ENCODE assay signal across 33 mouse cellular contexts in the genomic region with DNA sequence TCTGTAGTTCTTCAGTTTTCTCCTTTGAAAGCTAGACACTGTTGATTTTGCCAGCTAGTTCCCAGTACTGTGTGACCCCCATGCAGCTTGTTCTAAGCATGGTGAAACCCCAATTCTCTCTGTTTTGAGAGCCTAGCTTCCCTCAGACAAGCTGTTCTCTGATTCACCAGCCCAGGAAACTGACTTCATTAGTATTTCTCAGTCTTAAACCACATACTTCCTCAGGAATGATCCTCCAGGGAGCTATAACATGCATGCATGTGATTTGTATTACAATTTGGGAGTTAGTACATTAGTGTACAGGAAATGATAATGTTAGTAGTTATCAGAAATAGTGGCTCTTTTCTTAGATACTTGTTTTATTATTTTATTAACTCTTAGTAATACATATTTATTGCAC. TPM values are rescaled to one million over a fixed set of nuclear protein-coding genes. Genes with fewer than 3 reads are reported as not detected.
DNase-seq lines count a peak whose midpoint lies in the region; ATAC-seq lines count a peak whose summit lies in the region.
"Had no signal": no experiment of that assay in that cellular context is flagged by ENCODE, and none has a peak within 500 bp of the region (broad histone marks: within the 10 kb centered on the region; RNA-seq: fewer than 3 reads in every experiment).

No protein-coding gene starts in this region.

- peak; percentile 89 for DNase-seq in 3T3-L1 (ENCODE audit: low read depth, low spot score)
- peak; percentile 22 for DNase-seq in Muller cell, postnatal 12 days (ENCODE audit: inconsistent ontology term)
- peak; percentile 29 for DNase-seq in fibroblast of lung, adult 2 months (ENCODE audit: low read depth)
- DNase-seq in forebrain, embryonic 11.5 days (ENCODE audit: low spot score): no peak
- DNase-seq in testis, postnatal 10 days (ENCODE audit: low spot score): no peak
- DNase-seq: adrenal gland, postnatal 36 days; cerebellum, adult 8-10 months; cerebellum, postnatal 25 days; gastrocnemius, postnatal 10 days; kidney, adult 9 months; kidney, postnatal 10 days; layer of hippocampus, adult 9-11 months; liver; lung, adult 2 months; lung, postnatal 10 days; midbrain, embryonic 14.5 days; right cerebral cortex, adult 18-20 months; spleen, adult 18-20 months; thymus, adult 2 months; thymus, postnatal 36 days had no signal

- H3K36me3 ChIP-seq in heart, embryonic 13.5 days: no peaks in the 10 kb centered on the region
- H3K36me3 ChIP-seq in heart, embryonic 11.5 days (ENCODE audit: control insufficient read depth, insufficient read depth, low read length): no peaks in the 10 kb centered on the region
- no peaks in the 10 kb centered on the region for H3K36me3 ChIP-seq in forebrain, embryonic 11.5 days (ENCODE audit: control insufficient read depth, insufficient read depth, low read length)
- H3K36me3 ChIP-seq: embryonic facial prominence, embryonic 10.5 days; embryonic facial prominence, embryonic 15.5 days; forebrain, embryonic 15.5 days had no signal

- H3K27me3 ChIP-seq in heart, embryonic 13.5 days (replicated peaks): no peaks in the 10 kb centered on the region
- no peaks in the 10 kb centered on the region for H3K27me3 ChIP-seq in heart, embryonic 11.5 days (ENCODE audit: control insufficient read depth, insufficient read depth, low read length)
- H3K27me3 ChIP-seq in forebrain, embryonic 11.5 days (ENCODE audit: control insufficient read depth, insufficient read depth, low read length): no peaks in the 10 kb centered on the region
- H3K27me3 ChIP-seq: embryonic facial prominence, embryonic 15.5 days; forebrain, embryonic 15.5 days had no signal

- H3K9me3 ChIP-seq in heart, embryonic 13.5 days: no peaks in the 10 kb centered on the region
- H3K9me3 ChIP-seq in heart, embryonic 11.5 days (replicated peaks; ENCODE audit: control insufficient read depth, low read length): no peaks in the 10 kb centered on the region
- H3K9me3 ChIP-seq in forebrain, embryonic 11.5 days (ENCODE audit: control insufficient read depth, low read length): no peaks in the 10 kb centered on the region
- H3K9me3 ChIP-seq: embryonic facial prominence, embryonic 10.5 days; embryonic facial prominence, embryonic 15.5 days; forebrain, embryonic 15.5 days had no signal

- ATAC-seq in heart, embryonic 13.5 days (ENCODE audit: extremely low read depth, insufficient number of reproducible peaks, low FRiP score, low TSS enrichment): no peak
- ATAC-seq in heart, embryonic 11.5 days (replicated peaks; ENCODE audit: insufficient number of reproducible peaks, low FRiP score, low TSS enrichment): no peak
- no peak for ATAC-seq in forebrain, embryonic 11.5 days (replicated peaks; ENCODE audit: low FRiP score)
- ATAC-seq: forebrain, embryonic 15.5 days; intestine, postnatal 0 days had no signal

- H3K4me2 ChIP-seq in heart, embryonic 13.5 days: no peak overlapping the region
- no peak overlapping the region for H3K4me2 ChIP-seq in heart, embryonic 11.5 days
- H3K4me2 ChIP-seq in forebrain, embryonic 11.5 days (ENCODE audit: low read depth, low read length, severe bottlenecking): no peak overlapping the region
- H3K4me2 ChIP-seq: embryonic facial prominence, embryonic 15.5 days; forebrain, embryonic 15.5 days; hindbrain, embryonic 14.5 days had no signal

- H3K4me1 ChIP-seq in heart, embryonic 13.5 days: peaks cover 19% of the 10 kb centered on the region
- H3K4me1 ChIP-seq in heart, embryonic 11.5 days (ENCODE audit: control insufficient read depth, insufficient read depth, low read length): no peaks in the 10 kb centered on the region
- no peaks in the 10 kb centered on the region for H3K4me1 ChIP-seq in forebrain, embryonic 11.5 days (replicated peaks; ENCODE audit: control insufficient read depth, insufficient read depth, low read length)
- H3K4me1 ChIP-seq: embryonic facial prominence, embryonic 10.5 days; embryonic facial prominence, embryonic 15.5 days; forebrain, embryonic 15.5 days had no signal

- no peak overlapping the region for H3K4me3 ChIP-seq in heart, embryonic 13.5 days
- no peak overlapping the region for H3K4me3 ChIP-seq in heart, embryonic 11.5 days (ENCODE audit: low read depth, low read length)
- no peak overlapping the region for H3K4me3 ChIP-seq in forebrain, embryonic 11.5 days (ENCODE audit: low read depth, low read length)
- H3K4me3 ChIP-seq: embryonic facial prominence, embryonic 10.5 days; embryonic facial prominence, embryonic 15.5 days; forebrain, embryonic 15.5 days had no signal

- H3K9ac ChIP-seq in heart, embryonic 13.5 days: no peak overlapping the region
- no peak overlapping the region for H3K9ac ChIP-seq in heart, embryonic 11.5 days (ENCODE audit: low read depth, low read length)
- H3K9ac ChIP-seq in forebrain, embryonic 11.5 days (ENCODE audit: low read length): no peak overlapping the region
- H3K9ac ChIP-seq: embryonic facial prominence, embryonic 15.5 days; forebrain, embryonic 15.5 days; hindbrain, embryonic 14.5 days; liver, embryonic 14.5 days had no signal

- peak overlapping the region; percentile 95; the same call in 1 of the 2 replicates for H3K27ac ChIP-seq in heart, embryonic 13.5 days (replicated peaks)
- no peak overlapping the region for H3K27ac ChIP-seq in heart, embryonic 11.5 days (ENCODE audit: low read depth, low read length)
- H3K27ac ChIP-seq in forebrain, embryonic 11.5 days (ENCODE audit: low read depth, low read length): no peak overlapping the region
- H3K27ac ChIP-seq: embryonic facial prominence, embryonic 10.5 days; embryonic facial prominence, embryonic 15.5 days; forebrain, embryonic 15.5 days; hindbrain, embryonic 14.5 days; liver, embryonic 14.5 days; macrophage; stomach, postnatal 0 days had no signal

RNA-seq across cellular contexts. Expression of a gene that starts 1.4 kb away (rescaled TPM):
- 47.6 and 50.0 TPM in 2 replicates for polyA plus RNA-seq in heart, embryonic 13.5 days (2015; fragmentation: Nextera tagmentation; extraction: Ambion mirVana)
- 33.7 and 38.8 TPM in 2 replicates for polyA plus RNA-seq in heart, embryonic 11.5 days (2014; fragmentation: Nextera tagmentation; extraction: Ambion mirVana)
- polyA plus RNA-seq in forebrain, embryonic 11.5 days (2014; fragmentation: Nextera tagmentation; extraction: Ambion mirVana): not detected in 2 replicates
- polyA plus RNA-seq: embryonic facial prominence, embryonic 10.5 days; embryonic facial prominence, embryonic 15.5 days; gonadal fat pad, adult 2 months; limb, embryonic 11.5 days; liver, embryonic 14.5 days; macrophage; midbrain, embryonic 14.5 days; neural tube, embryonic 11.5 days had no signal

RNA-seq across cellular contexts. Expression of a gene that starts 36.6 kb away (rescaled TPM):
- polyA plus RNA-seq in heart, embryonic 13.5 days (2015; fragmentation: Nextera tagmentation; extraction: Ambion mirVana): 10.9 and 13.9 TPM in 2 replicates
- 13.0 and 14.4 TPM in 2 replicates for polyA plus RNA-seq in heart, embryonic 11.5 days (2014; fragmentation: Nextera tagmentation; extraction: Ambion mirVana)
- 20.5 and 22.9 TPM in 2 replicates for polyA plus RNA-seq in forebrain, embryonic 11.5 days (2014; fragmentation: Nextera tagmentation; extraction: Ambion mirVana)

RNA-seq across cellular contexts. Expression of a gene that starts 36.6 kb away (rescaled TPM):
- polyA plus RNA-seq in heart, embryonic 13.5 days (2015; fragmentation: Nextera tagmentation; extraction: Ambion mirVana): 0.57 and 0.92 TPM in 2 replicates
- 0.84 and 0.87 TPM in 2 replicates for polyA plus RNA-seq in heart, embryonic 11.5 days (2014; fragmentation: Nextera tagmentation; extraction: Ambion mirVana)
- 0.47 and 1.5 TPM in 2 replicates for polyA plus RNA-seq in forebrain, embryonic 11.5 days (2014; fragmentation: Nextera tagmentation; extraction: Ambion mirVana)

Comparison
In these comparisons a context has a peak if more than half of its experiments do, and no peak if none do; other contexts are left out.
1. DNase-seq: peak in 3T3-L1 (single experiment), Muller cell, postnatal 12 days (single experiment) and fibroblast of lung, adult 2 months (single experiment); none in forebrain, embryonic 11.5 days (single experiment) and testis, postnatal 10 days (single experiment).
2. RNA of a gene that starts 1.4 kb away (polyA plus RNA-seq): 47.6 to 50.0 TPM in heart, embryonic 13.5 days and 33.7 to 38.8 TPM in heart, embryonic 11.5 days; not detected in forebrain, embryonic 11.5 days; every median in the first group is over 10 times any median in the second.